Mouse (Mus musculus) hindbrain, embryonic 16.5 days (tissue): ENCODE results near the gene Scarf2. TPM values are rescaled to one million over a fixed set of nuclear protein-coding genes. Genes with fewer than 3 reads are reported as not detected.
A peak's percentile ranks its signal among the peaks of the same experiment; 100 is the strongest.

Source experiments
- ATAC-seq: fragments of 200-750 bp; cut with Nextera tagmentation; 2 replicates; pipeline ENCODE4 v1.8.0; 2017; ENCODE audit warnings: moderate TSS enrichment, moderate library complexity
- H3K27ac ChIP-seq: fragments of 300-500 bp; sonication (generic); 2 replicates; pipeline ENCODE4 v1.5.1; 2014; ENCODE audit warnings: low read depth, mild to moderate bottlenecking, control low read depth, low read length, moderate library complexity
- H3K27me3 ChIP-seq: fragments of 300-500 bp; sonication (generic); replicated peaks from 2 replicates; pipeline ENCODE4 v1.6.1; 2014; ENCODE audit warnings: low read length; ENCODE audit not compliant: control insufficient read depth, insufficient read depth
- H3K36me3 ChIP-seq: fragments of 300-500 bp; sonication (generic); 2 replicates; pipeline ENCODE4 v1.6.1; 2014; ENCODE audit warnings: mild to moderate bottlenecking, low read length, moderate library complexity, mixed read lengths; ENCODE audit not compliant: control insufficient read depth, insufficient read depth
- H3K4me1 ChIP-seq: fragments of 300-500 bp; sonication (generic); 2 replicates; pipeline ENCODE4 v1.6.1; 2014; ENCODE audit warnings: low read depth, low read length; ENCODE audit not compliant: control insufficient read depth, insufficient read depth
- H3K4me2 ChIP-seq: fragments of 300-500 bp; sonication (generic); 2 replicates; pipeline ENCODE4 v1.6.1; 2014; ENCODE audit warnings: mild to moderate bottlenecking, low read length, control low read depth, moderate library complexity
- H3K4me3 ChIP-seq: fragments of 300-500 bp; sonication (generic); 2 replicates; pipeline ENCODE4 v1.5.1; 2014; ENCODE audit warnings: mild to moderate bottlenecking, low read length, control low read depth, moderate library complexity
- H3K9ac ChIP-seq: fragments of 300-500 bp; sonication (generic); 2 replicates; pipeline ENCODE4 v1.6.1; 2014; ENCODE audit warnings: low read depth, mild to moderate bottlenecking, control low read depth, low read length, moderate library complexity
- H3K9me3 ChIP-seq: fragments of 300-500 bp; sonication (generic); 2 replicates; pipeline ENCODE4 v1.6.1; 2014; ENCODE audit warnings: mild to moderate bottlenecking, low read length, moderate library complexity; ENCODE audit not compliant: control insufficient read depth
- WGBS: fragments of 180-500 bp; shearing (Covaris S2); extraction: QIAGEN DNeasy Blood & Tissue Kit; methylation state at CpG from one replicate; pipeline ENCODE4 v1.1.7; 2014; 5-methylcytosine and 5-hydroxymethylcytosine counted together
- polyA plus RNA-seq: library from polyadenylated mRNA; unstranded; fragments of >200 nt; fragmentation: Nextera tagmentation; extraction: Ambion mirVana; gene quantifications from 2 replicates; pipeline ENCODE4 v1.2.1, GENCODE M21; 2015

Scarf2 gene
- polyA plus RNA-seq, 1 experiment from 2014 or later: 1.4 TPM

GRCm38 (mm10) chr16:17848431-17848830 is 51.3 kb downstream of the Scarf2 start:
- Histone ChIP-seq H3K36me3 (peaks cover 52% of the 10 kb centered on the region), H3K27ac (peak overlapping the region; percentile 20; the same call in 1 of the 2 replicates), H3K27me3 (no peaks in the 10 kb centered on the region), H3K9me3 (no peaks in the 10 kb centered on the region), H3K9ac (peak overlapping the region; percentile 38; the same call in 1 of the 2 replicates), H3K4me3 (no peak overlapping the region), H3K4me1 (no peaks in the 10 kb centered on the region), H3K4me2 (no peak overlapping the region)
- 94% methylated on average over 6 of the region's 6 CpGs for WGBS
- ATAC-seq: no peak

DNA sequence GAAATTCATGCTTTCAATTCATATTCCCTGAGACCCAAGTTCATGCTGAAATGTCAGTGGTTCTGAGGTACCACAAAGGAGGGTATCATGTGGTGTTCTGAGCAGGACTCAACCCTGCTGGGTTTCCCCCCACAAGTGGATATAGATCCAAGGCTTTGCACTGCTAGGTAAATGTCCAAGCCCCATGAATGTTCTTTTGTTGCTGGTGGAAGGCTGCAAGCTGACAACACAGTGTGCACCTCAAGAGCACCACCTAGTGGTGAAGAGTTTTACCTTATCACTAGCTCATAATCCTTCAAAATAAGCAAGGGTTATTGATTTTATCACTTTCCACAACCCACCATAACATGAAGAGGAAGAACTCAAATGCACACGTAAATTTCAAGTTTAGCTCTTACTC is 51.8 kb downstream of the Scarf2 start:
- no peak overlapping the region for H3K27ac ChIP-seq
- H3K36me3 ChIP-seq: peaks cover 50% of the 10 kb centered on the region
- no peaks in the 10 kb centered on the region for H3K9me3 ChIP-seq
- no peak overlapping the region for H3K4me2 ChIP-seq
- no peak overlapping the region for H3K4me3 ChIP-seq
- WGBS: 32% methylated on average over 1 of the region's 1 CpGs
- H3K27me3 ChIP-seq: no peaks in the 10 kb centered on the region
- ATAC-seq: peak; percentile 62; the same call in 1 of the 2 replicates
- no peaks in the 10 kb centered on the region for H3K4me1 ChIP-seq
- no peak overlapping the region for H3K9ac ChIP-seq

DNA sequence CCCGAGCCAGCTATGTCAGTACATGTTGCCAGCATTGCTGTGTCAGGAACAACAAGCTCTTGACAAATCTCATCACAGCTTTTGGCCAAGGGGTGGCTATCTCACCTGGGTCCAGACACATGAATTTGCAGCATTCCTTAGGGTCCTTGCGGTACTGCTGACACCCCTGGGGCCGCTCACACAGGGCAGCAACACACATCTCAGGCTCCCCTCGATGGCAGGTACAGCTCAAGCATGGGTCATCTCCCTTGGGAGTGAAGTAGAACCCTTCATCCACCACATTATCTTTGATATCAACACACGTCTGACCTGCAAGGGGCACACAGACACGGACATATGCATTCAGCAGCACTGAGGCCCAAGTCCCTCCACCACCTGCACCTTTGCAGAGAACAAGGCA is 52.4 kb downstream of the Scarf2 start:
- WGBS: 90% methylated on average over 6 of the region's 6 CpGs
- Histone ChIP-seq H3K4me1 (no peaks in the 10 kb centered on the region), H3K4me3 (no peak overlapping the region), H3K27ac (no peak overlapping the region), H3K9ac (no peak overlapping the region), H3K4me2 (no peak overlapping the region), H3K27me3 (no peaks in the 10 kb centered on the region), H3K9me3 (no peaks in the 10 kb centered on the region), H3K36me3 (peaks cover 50% of the 10 kb centered on the region)
- ATAC-seq: peak; percentile 28; the same call in 1 of the 2 replicates

DNA sequence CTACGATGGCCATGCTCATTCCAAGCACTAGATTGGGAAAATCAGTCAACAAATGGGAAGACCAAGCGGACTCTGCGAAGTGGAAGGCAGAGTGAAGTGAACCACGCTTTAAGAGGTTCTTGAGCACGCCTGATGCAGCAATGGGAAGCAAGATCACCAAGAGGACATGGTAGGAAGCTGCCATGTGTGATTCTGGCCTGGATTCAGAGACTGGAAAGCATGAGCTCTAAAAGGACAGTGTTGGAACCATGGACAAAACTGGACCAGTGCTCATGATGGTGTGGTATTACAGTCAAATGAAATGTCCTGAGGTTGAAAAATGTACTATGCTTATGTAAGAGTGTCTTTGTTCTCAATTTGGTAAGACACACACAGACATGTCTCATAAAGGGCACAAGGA is 54.2 kb downstream of the Scarf2 start:
- H3K27me3 ChIP-seq: no peaks in the 10 kb centered on the region
- no peak overlapping the region for H3K4me2 ChIP-seq
- no peaks in the 10 kb centered on the region for H3K4me1 ChIP-seq
- ATAC-seq: no peak
- 94% methylated on average over 5 of the region's 5 CpGs for WGBS
- H3K9ac ChIP-seq: no peak overlapping the region
- H3K36me3 ChIP-seq: peaks cover 46% of the 10 kb centered on the region
- H3K27ac ChIP-seq: no peak overlapping the region
- H3K4me3 ChIP-seq: no peak overlapping the region
- no peaks in the 10 kb centered on the region for H3K9me3 ChIP-seq

- H3K36me3 ChIP-seq: peaks cover 49% of the 10 kb centered on the region
- no peaks in the 10 kb centered on the region for H3K9me3 ChIP-seq
- H3K27ac ChIP-seq: no peak overlapping the region
- no peak overlapping the region for H3K4me3 ChIP-seq
- H3K4me2 ChIP-seq: no peak overlapping the region
- H3K4me1 ChIP-seq: no peaks in the 10 kb centered on the region
- 94% methylated on average over 1 of the region's 1 CpGs for WGBS
- H3K9ac ChIP-seq: no peak overlapping the region
- no peaks in the 10 kb centered on the region for H3K27me3 ChIP-seq
- no peak for ATAC-seq
Measured at GRCm38 (mm10) chr16:17851860-17852259, 54.8 kb downstream of the Scarf2 start.

GRCm38 (mm10) chr16:17853263-17853662 is 56.2 kb downstream of the Scarf2 start:
- ATAC-seq: no peak
- H3K4me1 ChIP-seq: no peaks in the 10 kb centered on the region
- no peaks in the 10 kb centered on the region for H3K27me3 ChIP-seq
- no peak overlapping the region for H3K4me3 ChIP-seq
- H3K4me2 ChIP-seq: no peak overlapping the region
- no peaks in the 10 kb centered on the region for H3K9me3 ChIP-seq
- no peak overlapping the region for H3K27ac ChIP-seq
- H3K36me3 ChIP-seq: peaks cover 56% of the 10 kb centered on the region
- WGBS: 89% methylated on average over 2 of the region's 2 CpGs
- no peak overlapping the region for H3K9ac ChIP-seq

GRCm38 (mm10) chr16:17857157-17857556 is 60.1 kb downstream of the Scarf2 start:
- 89% methylated on average over 7 of the region's 7 CpGs for WGBS
- Histone ChIP-seq H3K27me3 (no peaks in the 10 kb centered on the region), H3K27ac (no peak overlapping the region), H3K4me2 (no peak overlapping the region), H3K4me1 (no peaks in the 10 kb centered on the region), H3K9ac (no peak overlapping the region), H3K36me3 (peaks cover 41% of the 10 kb centered on the region), H3K4me3 (no peak overlapping the region), H3K9me3 (no peaks in the 10 kb centered on the region)
- no peak for ATAC-seq

Other genes starting within 250 kb of the Scarf2 start
- gene Lrrc74b, start 236.0 kb upstream of the Scarf2 start, polyA plus RNA-seq: 1.7 and 1.8 TPM in 2 replicates
- gene P2rx6, start 235.4 kb upstream of the Scarf2 start, polyA plus RNA-seq: 3.0 and 3.2 TPM in 2 replicates
- gene Slc7a4, start 214.1 kb upstream of the Scarf2 start, polyA plus RNA-seq: 53.9 and 54.6 TPM in 2 replicates
- 23.6 and 30.4 TPM in 2 replicates for gene Smpd4, start 177.9 kb upstream of the Scarf2 start, polyA plus RNA-seq
- 16.6 and 18.0 TPM in 2 replicates for gene Ccdc74a, start 150.8 kb upstream of the Scarf2 start, polyA plus RNA-seq
- 43.2 and 52.6 TPM in 2 replicates for gene Med15, start 64.4 kb upstream of the Scarf2 start, polyA plus RNA-seq
- 90.2 and 98.7 TPM in 2 replicates for gene Klhl22, start 37.7 kb upstream of the Scarf2 start, polyA plus RNA-seq
- 3.3 and 3.9 TPM in 2 replicates for gene B830017H08Rik, start 35.8 kb downstream of the Scarf2 start, polyA plus RNA-seq
- 3.5 and 3.8 TPM in 2 replicates for gene Car15, start 41.1 kb downstream of the Scarf2 start, polyA plus RNA-seq
- gene Gm20518, start 94.4 kb downstream of the Scarf2 start, polyA plus RNA-seq: 0.29 and 0.36 TPM in 2 replicates
- 0.05 TPM in 1 of 2 replicates, not detected in the other for gene Tssk1, start 96.9 kb downstream of the Scarf2 start, polyA plus RNA-seq
- 105 and 116 TPM in 2 replicates for gene Dgcr2, start 101.3 kb downstream of the Scarf2 start, polyA plus RNA-seq
- 0.11 TPM in 1 of 2 replicates, not detected in the other for gene Tssk2, start 101.4 kb downstream of the Scarf2 start, polyA plus RNA-seq
- gene Ess2, start 114.1 kb downstream of the Scarf2 start, polyA plus RNA-seq: 41.8 and 46.2 TPM in 2 replicates
- gene Gsc2, start 117.8 kb downstream of the Scarf2 start, polyA plus RNA-seq: 0.70 and 1.4 TPM in 2 replicates
- gene Slc25a1, start 130.9 kb downstream of the Scarf2 start, polyA plus RNA-seq: 203 and 210 TPM in 2 replicates
- not detected in 2 replicates for gene Vpreb2, start 183.1 kb downstream of the Scarf2 start, polyA plus RNA-seq